Mouse (Mus musculus) 416B (cell line): ENCODE results near the gene Pmepa1.

ENCODE experiments used
- DNase-seq: peaks from one replicate; pipeline ENCODE4 v3.0.0; 2011; ENCODE audit warnings: low read depth

Pmepa1 gene

DNA sequence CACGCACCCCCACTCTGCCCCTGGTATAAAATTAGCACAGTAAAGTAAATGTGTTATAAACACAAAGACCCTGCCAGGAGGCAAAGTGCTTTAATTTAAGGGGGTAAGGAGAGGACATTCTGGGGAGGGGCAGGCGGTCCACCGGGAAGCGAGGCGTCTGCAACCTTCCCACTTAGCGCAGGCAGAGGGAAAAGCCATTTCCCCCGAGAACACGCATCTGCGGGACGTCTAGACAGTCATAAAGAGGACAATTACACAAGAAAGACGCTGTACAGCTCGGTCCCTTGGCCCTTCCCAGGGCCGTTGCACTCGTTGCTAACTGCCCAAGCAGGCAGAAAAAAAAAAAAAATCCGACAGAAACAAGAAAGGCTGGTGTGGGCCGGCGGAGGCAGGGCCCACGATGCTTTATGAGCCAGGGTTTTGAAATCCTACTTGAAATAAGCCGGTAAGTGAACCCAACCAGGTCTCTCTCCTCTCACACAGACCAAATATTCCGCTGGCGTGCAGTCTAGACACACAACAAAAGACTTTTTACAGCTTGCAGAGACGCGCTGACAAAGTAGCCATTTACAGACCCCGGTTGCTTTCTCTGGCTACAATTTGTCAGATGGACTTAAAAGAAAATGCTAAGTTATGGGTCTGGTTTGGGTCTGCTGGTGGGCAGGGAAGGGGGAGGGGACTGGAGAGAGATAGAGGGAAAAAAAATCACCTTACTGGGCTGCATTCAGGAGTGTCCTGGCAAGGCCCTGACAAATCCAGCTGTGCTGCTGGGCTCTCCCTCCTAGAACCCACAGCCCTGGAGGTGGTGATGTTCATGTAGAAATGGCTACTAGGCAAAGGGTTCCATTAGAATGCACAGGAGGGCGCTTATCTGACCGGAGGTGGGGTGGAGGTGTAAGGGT lies 22.3 kb downstream of the Pmepa1 start:
- no peak for DNase-seq

DNA sequence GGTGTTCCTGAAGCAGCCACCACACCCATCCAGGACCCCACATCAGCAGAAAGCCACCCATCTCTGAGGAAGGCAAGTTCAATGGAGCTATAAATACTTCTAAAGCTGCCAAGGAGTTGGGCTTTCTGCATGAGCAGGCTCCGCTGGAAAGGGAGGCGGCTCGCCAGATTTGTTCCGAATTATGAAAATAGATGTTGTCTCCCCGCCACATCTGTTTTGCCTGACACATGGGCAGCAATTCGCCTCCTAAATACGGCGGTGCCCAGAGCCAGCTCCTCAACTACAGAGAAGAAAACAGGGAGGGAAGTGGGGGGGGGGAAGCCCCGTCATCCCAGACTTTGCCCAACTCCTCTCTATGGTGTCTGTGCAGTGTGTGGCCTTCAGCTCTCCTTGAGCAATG lies 24.7 kb downstream of the Pmepa1 start:
- no peak for DNase-seq

DNA sequence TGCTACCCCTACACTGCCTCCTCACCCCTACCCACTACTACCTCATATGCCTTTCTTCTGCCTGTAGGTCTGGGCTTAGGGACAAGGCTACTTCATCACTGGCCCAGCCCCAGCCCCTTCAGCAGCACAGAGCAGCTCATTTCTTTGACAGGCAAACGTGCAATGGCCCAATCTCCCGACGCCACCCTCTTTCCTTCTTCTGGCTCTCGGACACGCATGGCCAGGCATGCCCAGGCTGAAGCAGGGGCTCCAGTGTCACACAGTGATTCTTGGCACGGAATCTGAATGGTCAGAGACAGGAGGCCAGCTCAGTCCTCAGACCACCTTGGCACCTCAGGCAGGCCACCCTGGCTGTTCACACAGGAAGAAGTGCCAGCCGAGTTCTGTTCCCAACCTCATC lies 25.2 kb downstream of the Pmepa1 start:
- no peak for DNase-seq

DNA sequence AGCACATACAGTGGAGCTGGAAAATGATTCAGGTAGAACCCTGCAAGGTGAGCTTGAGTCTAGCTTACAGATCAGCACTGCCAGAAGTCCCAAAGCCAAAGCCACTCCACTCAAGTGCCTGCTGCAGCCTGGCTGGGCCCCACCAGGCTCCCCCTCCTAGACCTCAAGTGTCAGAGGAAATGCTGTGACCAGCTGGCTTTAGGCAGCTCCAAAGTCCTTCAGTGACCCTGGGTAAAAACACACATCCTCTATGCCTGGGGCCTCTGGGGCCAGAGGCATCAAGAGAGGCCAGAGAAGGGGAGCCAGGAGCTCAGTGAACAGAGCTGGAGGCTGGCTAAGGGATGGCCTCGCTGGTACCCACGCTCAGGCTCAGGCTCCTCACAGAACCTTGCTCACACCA lies 25.9 kb downstream of the Pmepa1 start:
- peak; percentile 19 for DNase-seq

DNA sequence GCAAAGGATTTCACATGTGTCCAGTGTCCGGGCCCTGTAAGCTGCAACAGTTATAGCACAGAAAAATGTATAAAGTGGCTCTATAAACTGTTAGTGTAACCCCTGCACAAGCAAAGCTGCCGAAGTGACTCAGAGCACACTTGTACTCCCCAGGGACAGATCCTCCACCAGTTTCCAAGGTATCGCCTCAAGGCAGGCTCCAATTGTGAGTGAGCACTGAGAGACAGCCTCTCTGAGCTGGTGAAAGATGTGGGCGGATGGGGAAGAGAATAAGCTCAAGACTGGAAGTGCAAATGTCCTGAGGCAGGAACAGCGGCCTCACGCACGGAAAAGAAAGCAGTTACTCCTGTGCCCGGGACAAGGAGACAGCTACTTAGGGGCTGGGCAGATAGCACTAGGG lies 26.4 kb downstream of the Pmepa1 start:
- DNase-seq = no peak

GRCm38 (mm10) chr2:173249386-173249785 lies 26.9 kb downstream of the Pmepa1 start:
- no peak for DNase-seq

DNA sequence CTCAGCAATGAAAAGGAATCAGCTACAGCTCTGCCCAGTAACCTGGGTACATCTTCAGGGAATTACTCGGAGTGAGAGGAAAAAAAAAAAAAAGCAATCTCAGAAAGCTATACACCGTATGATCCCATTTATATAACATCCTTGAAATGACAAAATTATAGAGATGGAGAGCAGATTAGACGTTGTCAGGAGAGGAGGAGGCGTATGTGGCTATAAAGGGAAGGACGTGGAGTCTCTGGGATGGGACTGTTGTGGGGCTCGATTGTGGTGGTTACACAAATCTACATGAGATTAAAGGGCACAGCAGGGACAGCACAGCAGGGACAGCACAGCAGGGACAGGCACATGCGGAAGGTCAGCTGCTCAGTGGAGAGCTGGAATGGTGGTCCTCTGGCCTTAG lies 27.5 kb downstream of the Pmepa1 start:
- no peak for DNase-seq

- no peak for DNase-seq
Observed at GRCm38 (mm10) chr2:173247911-173248310, 28.4 kb downstream of the Pmepa1 start.

DNA sequence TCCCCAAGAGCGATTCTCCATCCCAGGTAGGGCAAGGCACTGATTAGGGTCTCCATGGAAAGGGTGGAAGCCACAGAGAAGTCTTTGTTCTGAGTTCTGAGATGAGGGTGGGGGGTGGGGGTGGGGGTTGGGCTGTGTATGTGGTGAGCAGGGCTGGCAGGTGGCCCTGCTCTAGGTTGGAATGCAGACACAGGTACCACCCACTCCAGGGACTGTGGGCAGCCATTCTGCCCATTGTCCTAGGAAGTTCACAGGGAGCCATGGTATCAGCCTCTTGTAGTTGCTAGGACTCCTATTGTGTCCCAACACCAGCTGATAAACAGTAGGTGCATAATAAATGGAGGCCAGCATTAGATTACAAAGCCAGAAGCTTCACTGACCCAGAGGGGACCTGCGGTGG lies 29.1 kb downstream of the Pmepa1 start:
- DNase-seq = no peak

GRCm38 (mm10) chr2:173246688-173247087 lies 29.6 kb downstream of the Pmepa1 start:
- DNase-seq = peak; percentile 12

- DNase-seq = no peak
Observed at GRCm38 (mm10) chr2:173245258-173245657, 31.1 kb downstream of the Pmepa1 start.

DNA sequence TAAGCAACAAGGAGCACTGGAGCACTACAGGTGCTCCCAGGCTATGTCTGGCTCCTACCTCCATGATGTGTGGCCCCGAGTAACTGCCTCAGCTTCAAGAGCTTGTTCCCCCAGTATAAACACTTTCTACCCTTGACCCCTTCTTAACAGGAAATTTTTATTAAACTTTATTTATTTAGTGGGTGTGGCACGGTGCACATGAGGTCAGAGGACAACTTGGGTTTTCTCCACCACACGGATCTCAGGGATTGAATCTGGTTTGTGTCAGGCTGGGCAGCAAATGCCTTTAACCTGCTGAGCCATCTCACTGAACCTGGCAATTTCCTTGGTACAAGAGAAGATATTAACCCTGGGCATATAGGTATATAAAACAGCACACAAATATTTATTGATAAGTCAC lies 32.2 kb downstream of the Pmepa1 start:
- no peak for DNase-seq

- no peak for DNase-seq
Observed at GRCm38 (mm10) chr2:173243616-173244015, 32.7 kb downstream of the Pmepa1 start.

GRCm38 (mm10) chr2:173242874-173243273 lies 33.5 kb downstream of the Pmepa1 start:
- no peak for DNase-seq

- no peak for DNase-seq
Observed at GRCm38 (mm10) chr2:173240738-173241137, 35.6 kb downstream of the Pmepa1 start.

DNA sequence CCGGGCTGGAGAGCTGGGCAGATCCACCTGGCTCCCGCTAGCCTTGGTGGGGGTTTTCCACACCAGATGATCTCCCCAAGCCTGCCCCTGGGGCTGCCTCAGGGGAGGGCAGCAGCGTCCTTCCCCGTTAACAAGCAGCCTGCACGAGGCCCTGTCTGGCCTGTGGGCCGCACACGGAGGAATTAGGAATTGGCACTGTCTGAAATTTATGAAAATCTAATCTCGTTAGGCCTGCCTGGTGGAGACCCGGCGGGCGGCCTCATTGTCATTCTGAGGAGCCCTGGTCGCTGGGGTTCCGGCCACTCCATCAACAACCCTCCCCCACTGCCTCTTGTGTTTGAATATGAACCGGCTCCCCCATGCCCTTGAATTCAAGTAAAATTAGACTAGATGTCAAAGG lies 37.8 kb downstream of the Pmepa1 start:
- DNase-seq = no peak

GRCm38 (mm10) chr2:173235435-173236332 lies 40.6 kb downstream of the Pmepa1 start:
- DNase-seq = no peak

- DNase-seq = peak; percentile 15
Observed at GRCm38 (mm10) chr2:173232766-173233099, 43.6 kb downstream of the Pmepa1 start.

DNA sequence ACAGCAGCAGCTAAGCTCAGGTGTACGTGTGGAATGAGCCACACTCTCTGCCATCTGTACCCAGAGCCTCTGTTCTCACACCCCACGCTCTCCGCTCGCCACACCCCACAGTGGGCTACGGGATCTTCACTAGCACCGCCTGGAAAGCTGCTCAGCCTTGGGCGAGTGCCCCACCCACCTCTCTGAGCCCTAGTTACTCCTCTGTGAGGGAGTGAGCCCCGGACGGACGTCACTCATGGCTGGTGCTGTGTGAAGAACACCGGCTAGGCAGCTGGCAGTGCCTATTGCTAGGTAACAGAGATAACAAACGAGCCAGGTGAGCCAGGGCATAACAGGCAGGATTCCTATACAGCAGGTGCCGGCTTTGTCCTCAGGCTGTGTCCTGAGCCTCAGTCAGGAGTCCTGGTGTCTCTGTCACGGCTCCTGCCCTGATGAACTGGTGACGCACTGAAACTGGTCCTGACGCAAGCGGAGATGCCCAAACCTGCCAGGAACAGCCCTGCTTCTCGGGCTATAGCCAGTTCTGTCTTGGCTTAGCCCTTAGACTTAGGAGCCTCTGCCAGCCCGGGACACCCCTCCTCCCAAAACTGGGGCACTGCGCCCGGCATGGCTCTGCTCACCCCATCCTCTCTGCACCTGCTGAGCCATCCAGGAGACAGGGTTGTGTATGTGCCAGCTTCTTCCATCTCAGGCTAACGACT lies 44.1 kb downstream of the Pmepa1 start:
- no peak for DNase-seq

- peak; percentile 96 for DNase-seq
Observed at GRCm38 (mm10) chr2:173229578-173230224, 46.6 kb downstream of the Pmepa1 start.

DNA sequence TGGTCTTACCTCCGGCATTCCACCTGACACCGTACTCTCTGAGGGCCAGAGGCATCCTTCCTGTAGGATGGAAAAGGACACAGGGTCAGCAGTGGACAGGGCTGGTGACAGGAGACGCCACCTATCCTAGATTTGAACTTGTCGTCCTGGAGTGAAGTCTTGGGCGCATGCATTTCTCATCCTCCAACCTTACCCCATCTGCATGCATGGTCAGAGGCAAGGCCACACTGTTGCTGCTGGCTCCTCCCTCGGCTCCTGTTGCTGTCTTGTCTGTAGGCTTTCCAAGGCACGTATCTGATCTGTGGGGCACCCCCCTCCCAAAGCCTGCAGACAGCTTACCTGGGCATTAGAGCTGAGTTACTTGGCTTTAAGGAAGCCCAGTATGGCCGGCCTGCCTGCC lies 47.8 kb downstream of the Pmepa1 start:
- no peak for DNase-seq

DNA sequence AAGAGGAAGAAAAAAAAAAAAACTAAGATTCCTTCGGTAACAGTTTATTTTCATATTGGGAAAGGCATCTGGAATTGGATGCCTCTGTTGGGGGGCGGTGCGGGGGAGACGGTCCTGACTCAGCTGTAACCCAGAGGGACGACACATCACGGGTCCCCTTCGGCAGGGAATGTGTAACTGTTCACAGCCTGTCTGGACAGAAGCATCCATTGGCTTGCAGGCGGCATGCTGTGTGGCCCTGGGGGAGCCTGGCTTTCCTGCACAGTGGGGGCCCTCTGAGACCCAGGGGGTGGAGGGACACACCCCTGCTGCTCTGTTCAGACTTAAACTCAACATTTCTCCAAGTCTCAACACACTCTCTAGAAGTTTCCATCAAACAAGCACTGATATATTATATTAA lies 49.5 kb downstream of the Pmepa1 start:
- DNase-seq = no peak
